Mouse (Mus musculus) brain, adult 2 months (tissue): Measurements from ENCODE around the gene Stat4.

Experiments
- DNase-seq: peaks from one replicate; pipeline ENCODE4 v3.0.0; 2011; ENCODE audit warnings: low read depth, low spot score

Gene Stat4

DNA sequence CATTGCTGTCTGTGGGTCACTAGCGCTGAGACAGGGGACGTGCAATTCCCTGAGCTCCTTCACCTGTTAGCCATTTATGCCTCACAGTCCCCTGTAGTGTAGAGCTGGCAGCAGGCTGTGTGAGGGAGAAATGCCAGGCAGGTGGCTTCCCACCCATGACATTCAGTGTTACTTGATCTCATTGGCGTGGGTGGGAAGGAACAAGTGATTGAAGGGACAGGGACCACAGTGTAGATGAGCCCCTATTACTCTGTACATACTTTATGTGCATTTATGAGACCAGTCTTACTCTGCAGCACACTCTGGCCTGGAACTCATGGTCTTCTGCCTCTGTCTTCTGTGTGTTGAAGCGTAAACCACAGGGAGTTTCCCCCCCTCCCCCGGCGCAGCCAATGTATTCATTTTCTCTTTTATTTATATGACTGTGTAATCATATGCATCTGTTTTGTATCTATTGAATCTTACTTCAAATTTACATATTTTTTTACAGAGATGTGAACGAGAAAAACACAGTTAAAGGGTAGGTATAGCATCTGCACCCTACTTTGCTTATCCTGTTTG, 156.7 kb downstream of the Stat4 start:
- no peak for DNase-seq

DNA sequence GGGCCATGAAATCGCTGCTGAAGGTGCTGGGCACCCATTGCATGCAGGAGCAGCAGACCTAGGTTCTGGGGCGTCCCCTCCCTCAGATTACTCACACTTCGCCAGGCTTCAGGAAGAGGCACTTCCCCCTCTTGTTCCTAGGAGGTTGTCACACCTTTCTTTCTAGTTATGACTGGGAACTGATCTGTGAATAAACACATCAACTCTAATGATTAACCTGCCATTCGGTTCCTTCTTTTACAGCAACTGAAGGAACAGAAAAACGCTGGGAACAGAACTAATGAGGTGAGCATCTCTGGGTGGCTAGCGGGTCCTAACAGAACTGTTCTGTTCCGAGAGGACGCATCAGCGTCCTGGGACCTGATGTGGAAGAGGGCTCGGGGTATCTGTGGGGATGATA, 158.0 kb downstream of the Stat4 start:
- DNase-seq = no peak

DNA sequence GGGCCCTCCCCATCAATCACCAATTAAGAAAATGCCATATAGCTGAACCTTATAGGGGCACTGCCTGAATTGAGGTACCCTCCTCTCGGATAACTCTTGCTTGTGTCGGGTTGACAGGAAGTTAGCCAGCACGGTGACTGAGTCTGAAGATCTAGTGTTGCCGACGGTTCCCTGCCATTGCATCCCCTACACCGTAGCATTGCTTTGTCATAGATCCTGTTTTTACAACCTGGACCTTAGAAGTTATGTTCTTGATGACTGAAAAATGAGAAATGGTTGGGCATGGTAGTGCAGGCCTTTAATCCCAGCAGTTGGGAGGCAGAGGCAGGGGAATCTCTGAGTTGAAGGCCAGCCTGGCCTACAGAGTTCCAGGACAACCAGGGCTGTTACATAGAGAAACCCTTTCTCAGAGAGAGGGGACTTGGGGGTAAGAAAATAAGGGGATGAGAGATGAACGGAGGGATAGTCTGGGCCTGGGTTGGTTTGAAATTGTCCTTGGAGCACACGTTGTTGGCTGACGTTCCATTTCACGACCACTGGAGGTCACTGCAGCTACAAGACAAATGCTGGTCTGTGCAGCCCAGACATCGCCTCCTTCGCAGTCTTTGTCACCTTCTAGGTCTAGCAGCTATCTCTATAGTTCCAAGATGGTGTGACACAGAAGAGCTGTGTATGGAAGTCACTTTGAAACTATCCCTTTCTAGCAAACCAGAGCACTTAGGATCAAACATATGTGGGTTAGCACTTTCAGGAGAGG, 159.4 kb downstream of the Stat4 start:
- DNase-seq = peak; percentile 95

DNA sequence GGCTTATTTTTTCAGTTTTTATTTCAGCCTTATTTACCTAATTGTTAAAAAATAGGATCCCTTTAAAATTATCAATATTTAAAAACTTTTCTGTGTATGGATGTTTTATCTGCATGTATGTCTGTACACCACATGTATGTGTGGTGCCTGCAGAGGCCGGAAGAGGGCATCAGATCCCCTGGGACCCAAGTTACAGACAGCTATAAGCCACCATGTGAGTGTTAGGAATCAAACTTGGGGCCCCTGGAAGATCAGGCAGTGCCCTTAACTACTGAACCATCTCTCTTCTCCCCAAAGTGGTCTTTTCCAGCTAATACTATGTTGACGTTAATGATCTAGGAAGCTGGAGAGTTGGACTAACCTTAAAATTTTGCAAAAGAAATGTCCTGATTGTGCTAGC, 160.5 kb downstream of the Stat4 start:
- DNase-seq = no peak

DNA sequence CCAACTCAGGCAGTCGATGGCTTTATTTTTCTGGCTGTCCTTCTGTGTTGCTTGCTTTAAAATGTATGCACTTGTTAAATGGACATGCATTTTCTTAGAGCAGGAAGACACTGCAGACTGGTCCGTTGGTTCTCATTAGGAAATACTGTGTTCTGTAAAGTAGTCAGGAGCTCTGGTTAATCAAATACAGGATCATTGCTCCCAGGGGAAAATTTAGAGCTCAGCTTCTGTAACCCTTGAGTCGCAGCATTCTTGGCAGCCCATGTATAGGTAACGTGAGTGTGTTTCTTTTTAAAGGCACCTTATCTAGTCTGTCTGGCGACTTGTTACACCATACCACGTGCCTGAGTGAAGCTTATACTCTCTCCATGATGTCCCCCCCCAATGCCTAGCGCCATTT, 161.2 kb downstream of the Stat4 start:
- DNase-seq = no peak

DNA sequence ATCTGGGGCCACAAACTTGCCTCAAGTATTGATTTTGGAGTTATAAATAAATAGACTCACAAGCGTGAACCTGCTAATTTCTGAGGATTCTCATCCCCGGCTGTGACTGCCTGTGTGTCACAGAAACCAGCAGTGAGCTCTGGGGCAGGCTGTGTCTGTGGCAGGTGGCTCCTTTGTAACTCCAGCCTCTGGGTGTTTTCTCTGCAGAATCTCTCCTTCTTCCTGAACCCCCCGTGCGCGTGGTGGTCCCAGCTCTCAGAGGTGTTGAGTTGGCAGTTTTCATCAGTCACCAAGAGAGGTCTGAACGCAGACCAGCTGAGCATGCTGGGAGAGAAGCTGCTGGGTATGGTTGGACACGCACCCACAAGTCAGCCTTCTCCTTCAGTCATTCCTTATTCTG, 161.7 kb downstream of the Stat4 start:
- no peak for DNase-seq

DNA sequence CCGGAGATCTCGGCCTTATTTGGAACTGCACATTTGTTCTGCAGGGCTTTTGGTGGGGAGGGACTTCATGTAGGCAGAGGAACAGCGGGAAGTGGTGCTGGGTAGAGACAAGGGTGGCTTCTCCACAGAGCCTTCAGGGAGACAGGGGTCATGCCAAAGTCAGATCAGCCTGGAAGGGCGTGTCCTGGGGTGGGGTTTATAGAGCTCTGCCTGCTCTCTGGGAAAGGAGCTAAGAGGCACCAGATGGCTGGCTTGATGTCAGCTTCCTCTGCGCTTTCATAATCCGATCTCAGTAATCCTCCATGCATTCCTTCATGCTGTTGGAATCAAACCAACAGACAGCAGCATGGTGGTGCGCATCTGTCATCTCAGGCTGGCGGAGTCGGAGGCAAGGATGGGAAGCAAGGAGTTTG, 163.0 kb downstream of the Stat4 start:
- peak; percentile 98 for DNase-seq

DNA sequence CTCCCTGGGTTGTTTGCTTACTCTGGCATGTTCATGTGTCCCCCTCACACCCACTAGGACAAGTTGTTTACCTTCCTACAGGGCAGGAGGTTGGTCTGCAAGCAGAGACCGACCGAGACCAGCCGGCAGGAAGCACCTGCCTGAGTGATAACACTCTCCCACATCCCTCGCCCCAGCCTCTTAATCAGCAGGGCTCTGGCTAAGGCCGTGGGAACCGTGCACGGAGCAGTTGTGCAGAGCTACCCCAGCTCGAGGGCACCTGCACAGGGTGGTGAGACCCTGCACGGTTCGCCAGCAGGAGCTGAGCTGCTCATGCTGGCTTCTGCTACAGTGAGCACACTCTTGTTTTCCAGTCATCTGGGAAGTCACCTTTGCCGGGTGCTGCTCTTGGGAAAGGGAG, 163.7 kb downstream of the Stat4 start:
- no peak for DNase-seq

DNA sequence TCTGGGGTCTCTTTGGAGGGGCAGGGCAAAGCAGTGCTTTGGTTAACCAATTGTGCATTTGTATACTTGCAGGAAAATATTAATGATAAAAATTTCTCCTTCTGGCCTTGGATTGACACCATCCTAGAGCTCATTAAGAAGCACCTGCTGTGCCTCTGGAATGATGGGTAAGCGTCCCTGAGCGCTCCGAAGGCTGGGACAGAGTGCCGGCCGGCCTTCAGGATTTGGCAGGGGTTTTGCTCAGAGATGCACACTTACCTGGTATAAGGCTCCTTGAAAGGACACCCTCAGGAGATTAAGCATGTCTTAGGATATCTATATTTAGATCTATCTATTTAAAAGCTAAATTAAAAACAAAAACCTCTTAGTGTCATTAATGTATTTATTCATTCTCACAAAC, 164.2 kb downstream of the Stat4 start:
- no peak for DNase-seq

DNA sequence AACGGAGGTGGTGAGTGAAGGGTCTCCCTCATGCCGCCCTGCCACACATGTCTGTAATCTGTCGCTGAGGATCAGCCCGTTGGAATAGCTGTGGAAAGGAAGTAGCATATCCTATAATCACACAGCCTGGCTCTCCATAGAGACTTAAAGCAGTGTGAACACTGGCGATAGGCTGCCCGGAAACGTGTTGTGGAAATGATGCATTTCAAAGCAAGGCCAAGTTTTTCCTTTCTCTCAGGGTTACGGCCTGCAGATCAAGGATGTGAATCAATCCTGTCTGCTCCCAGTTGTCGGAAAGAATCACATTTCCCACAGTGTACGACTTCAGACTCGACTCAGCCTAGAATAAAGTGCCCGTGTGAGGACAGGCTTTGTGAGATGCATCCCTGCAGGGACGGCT, 165.4 kb downstream of the Stat4 start:
- DNase-seq = no peak

DNA sequence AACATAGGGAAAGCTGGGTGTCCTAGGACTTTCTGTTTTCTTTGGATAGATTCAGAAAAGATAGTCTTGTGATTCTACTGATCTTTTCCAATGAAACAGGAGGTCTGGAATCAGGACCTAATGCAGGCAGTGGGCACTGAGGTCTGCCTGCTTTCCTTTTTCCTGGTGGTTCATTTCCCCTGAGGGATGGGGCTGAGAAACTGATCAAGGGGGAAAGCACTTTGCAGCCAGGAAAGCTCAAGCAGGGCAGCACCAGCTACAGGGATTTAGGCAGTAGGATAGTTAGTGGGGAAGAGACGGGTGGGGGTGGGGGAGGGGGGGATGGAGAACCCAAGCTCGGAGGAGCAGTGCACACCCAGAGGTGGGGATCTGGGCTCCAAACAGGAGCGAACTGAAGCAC, 166.0 kb downstream of the Stat4 start:
- no peak for DNase-seq

DNA sequence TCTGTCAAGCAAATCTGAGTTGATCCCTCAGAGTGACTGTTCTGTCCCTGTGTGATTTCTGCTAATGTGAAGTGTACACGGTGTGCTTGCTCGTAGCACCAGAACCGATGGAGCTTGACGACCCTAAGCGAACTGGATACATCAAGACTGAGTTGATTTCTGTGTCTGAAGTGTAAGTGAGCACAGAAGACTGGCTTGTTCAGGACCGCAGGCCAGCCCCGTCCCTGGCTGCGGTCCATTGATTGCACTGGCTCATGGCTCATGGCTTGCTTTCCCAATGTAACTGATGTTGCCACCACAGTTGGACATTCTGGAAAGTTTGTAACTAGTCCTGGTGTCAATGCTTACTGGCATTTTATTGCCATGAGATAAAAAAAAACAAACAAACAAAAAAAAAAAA, 167.9 kb downstream of the Stat4 start:
- no peak for DNase-seq

DNA sequence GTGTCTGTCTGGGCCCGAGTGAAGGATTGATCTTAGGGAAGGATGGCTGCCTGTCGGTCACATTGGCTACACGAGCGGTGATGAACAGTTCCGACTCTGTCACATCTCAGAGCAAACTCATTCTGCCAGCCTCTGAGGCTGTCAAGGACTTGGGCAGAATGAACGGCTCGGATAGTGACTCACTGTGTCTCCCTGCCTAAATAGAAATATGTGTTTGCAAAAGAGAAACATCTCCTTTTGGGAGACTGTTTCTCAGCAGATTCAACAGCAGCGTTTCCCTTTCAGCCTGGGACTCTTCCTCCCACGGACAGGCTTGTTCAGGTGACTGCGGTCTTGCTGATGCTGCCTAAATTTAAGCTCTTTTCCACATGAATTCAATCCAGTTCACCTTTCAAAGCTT, 169.4 kb downstream of the Stat4 start:
- peak; percentile 85 for DNase-seq
